Mouse (Mus musculus) testis, postnatal 14 days (tissue): Measurements from ENCODE around the gene Hmgcl.
A peak's percentile ranks its signal among the peaks of the same experiment; 100 is the strongest.
"Not testable (repeated sequence)": the region's sequence is repeated elsewhere in the genome, so short reads cannot be mapped to it uniquely, and the experiment has no call there.

Source experiments
- DNase-seq: peaks from one replicate; pipeline ENCODE4 v3.0.0; 2021; ENCODE audit warnings: low spot score

The Hmgcl gene

DNA sequence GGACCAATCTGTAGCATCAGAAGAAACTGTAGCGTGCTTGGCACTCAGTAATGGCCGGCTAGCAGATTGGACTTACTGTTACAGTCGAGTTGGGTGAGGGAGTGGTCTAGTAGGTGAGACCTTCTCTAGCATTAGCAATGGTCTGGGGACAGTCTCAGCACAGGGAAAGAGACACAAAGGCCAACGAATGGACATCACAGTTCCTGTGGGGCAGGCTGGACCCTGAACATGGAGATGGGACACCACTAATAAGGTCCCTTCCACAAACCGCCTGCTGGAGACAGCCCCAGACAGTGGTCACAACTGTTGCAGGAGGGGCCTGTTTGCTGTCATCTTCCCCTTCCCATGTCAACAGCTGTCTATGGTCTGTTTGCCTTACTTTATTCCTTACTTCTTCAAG lies 15.5 kb downstream of the Hmgcl start:
- DNase-seq: no peak

DNA sequence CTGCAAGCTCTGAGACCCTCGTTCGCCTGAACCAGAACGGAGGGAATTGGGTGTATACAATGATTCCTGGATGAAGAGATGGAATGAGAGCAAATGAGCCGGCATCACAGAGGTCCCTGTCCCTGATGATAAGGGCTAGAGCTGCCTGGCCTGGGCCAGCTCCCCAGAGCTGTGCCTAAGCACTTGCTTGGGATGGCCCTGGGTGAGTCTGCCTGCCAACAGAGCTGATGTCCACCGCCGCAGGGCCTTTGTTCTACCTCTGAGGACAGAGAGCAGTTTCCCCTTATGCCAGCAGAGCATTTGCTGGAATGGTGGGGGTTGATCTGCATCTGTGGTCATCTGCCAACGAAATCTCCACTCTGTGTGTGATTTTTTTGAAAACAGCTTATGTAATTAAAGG lies 15.9 kb downstream of the Hmgcl start:
- no peak for DNase-seq

GRCm38 (mm10) chr4:135962946-135963345 lies 16.7 kb downstream of the Hmgcl start:
- DNase-seq: no peak

DNA sequence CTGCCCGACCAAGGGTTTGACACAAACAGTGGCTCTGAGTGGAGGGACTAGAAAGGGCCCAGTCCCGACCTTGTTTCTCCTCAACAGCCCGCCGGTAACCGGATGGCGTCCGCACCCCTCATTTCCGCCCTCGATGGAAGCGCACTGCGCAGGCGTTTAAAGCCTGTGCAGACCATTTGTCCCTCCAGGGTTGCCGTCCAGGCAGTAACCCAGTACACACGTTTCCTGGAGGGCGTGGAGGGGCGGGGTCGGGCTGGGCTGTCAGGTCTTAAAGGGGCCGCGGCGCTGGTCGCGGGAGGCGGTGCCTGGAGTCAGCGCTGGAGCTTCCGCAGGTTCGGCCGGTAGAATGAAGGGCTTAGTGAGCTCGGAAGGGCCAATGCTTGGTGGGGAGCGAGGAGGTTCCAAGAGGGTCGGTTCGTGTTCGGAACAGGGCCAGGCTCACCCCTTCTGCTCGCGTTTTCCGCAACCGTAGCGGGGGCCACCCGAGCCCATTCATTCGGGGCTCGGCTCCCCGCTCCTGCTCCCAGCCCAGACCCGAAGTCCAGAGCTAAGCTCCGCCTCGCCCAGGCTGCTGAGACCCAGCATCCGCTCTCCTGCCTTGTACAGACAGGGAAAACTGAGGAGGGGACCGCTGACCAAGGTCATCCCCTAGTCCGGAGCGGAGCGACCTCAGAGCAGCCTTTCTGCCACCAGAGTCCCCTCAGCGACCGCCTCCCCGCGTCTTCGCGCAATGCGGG lies 17.4 kb downstream of the Hmgcl start, which contains the start of gene Gale:
TSS of gene Gale (plus strand) at position 271 of the 737 bp plus-strand sequence.
- peak; percentile 95 for DNase-seq

GRCm38 (mm10) chr4:135964426-135964825 lies 18.2 kb downstream of the Hmgcl start:
- peak; percentile 55 for DNase-seq

GRCm38 (mm10) chr4:135965113-135965512 lies 18.9 kb downstream of the Hmgcl start:
- no peak for DNase-seq

GRCm38 (mm10) chr4:135966283-135966682 lies 20.0 kb downstream of the Hmgcl start:
- no peak for DNase-seq

DNA sequence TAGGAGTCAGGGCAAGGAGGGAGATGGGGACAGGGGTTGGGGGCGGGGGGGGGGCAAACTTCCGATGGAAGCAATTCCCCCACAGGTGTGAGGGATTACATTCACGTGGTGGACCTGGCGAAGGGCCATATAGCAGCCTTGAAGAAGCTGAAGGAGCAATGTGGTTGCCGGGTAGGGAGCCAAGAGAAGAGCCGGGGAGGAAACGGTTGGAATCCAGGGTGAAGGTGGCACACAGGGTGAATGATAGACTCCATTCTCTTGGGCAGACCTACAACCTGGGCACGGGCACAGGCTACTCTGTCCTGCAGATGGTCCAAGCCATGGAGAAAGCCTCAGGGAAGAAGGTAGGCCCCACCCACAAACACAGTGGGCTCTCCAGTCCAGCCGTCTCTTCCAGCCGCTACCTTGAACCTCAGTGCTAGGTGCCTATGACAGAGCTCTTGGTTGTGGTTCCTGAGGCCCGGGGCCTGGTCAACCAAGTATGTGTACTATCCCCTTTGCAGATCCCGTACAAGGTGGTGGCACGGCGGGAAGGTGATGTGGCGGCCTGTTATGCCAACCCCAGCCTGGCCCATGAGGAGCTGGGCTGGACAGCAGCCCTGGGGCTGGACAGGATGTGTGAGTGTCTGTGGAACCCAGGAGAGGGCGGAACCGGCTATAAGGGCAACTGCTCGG lies 21.0 kb downstream of the Hmgcl start:
- DNase-seq: no peak

- no peak for DNase-seq
Observed at GRCm38 (mm10) chr4:135968271-135968869, 22.1 kb downstream of the Hmgcl start.

GRCm38 (mm10) chr4:135969070-135969750 lies 23.0 kb downstream of the Hmgcl start:
- DNase-seq: no peak

GRCm38 (mm10) chr4:135970585-135970984 lies 24.3 kb downstream of the Hmgcl start:
- no peak for DNase-seq

DNA sequence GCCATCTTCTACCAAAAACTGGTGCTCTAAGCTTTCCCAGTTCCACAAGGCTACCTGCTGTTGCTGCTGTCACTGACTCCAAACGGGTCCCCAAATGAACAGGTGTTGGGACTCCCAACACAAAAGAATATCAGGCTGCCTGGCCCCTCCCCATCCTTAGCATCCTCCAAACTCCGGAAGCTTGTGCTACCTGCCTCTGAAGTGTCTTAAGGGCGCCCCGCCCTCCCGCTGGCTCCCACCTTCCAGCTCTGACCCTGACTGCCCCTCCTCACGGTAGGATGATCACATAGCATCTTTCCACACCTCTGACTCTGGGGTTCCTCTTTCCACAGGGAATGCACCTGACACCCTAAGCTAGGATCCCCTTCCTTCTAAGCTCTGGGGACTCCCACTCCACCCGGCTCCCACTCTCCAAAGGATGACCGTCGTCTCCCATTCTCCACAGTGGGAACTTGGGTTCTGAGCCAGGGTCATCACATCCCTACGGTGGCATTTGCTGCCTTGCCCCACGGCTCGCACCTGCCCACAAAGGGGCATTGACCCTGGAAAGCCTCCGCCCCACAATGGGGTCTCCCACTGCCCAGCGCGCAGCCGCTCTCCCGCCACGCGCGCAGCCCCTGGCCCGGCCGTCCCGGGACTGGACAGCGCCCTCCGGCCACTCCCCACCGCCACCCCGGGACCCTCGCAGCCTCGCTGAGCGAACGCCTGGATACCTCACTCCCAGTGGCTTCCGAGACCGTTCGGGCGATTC lies 25.7 kb downstream of the Hmgcl start:
- no peak for DNase-seq

DNA sequence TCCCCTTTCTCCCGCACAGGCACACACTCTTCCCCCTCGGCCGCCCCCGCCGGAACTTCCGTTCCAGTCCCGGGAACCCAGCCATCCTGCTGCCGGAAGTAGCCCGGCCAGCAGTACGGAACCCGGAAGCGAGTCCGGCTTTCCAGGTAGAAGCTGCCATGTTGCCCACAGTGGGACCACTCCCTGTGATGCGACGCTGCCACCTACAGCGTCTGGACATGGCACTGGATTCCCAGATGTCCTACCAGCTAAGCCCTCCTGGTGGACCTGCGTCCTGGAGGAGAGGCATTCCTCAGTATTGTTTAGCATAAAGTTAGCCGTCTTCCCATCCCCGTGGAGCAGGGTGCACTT lies 26.3 kb downstream of the Hmgcl start, which contains the start of gene Lypla2:
TSS of gene Lypla2 (minus strand) at position 71 of the 351 bp plus-strand sequence.
- peak; percentile 81 for DNase-seq

GRCm38 (mm10) chr4:135972911-135973811 lies 26.9 kb downstream of the Hmgcl start:
- no peak for DNase-seq

DNA sequence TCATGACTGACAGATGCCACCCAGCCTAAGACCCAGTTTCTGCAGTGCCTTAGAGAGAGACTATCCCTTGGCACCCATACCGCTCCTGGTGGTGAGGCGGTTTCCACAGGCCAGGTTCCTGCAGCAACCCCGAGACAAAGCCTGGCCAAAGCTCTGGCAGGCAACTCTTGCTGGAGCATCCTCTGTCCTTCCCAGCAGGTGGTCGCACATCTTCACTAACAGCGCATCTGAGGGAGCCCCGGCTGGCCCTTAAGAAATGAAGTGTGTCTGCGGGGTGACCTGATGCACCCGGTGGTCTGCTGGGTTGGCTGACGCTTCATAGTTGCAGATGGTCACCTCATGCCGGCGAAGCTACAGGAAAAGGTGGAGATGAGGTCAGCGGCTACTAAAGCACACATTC lies 29.9 kb downstream of the Hmgcl start:
- no peak for DNase-seq

DNA sequence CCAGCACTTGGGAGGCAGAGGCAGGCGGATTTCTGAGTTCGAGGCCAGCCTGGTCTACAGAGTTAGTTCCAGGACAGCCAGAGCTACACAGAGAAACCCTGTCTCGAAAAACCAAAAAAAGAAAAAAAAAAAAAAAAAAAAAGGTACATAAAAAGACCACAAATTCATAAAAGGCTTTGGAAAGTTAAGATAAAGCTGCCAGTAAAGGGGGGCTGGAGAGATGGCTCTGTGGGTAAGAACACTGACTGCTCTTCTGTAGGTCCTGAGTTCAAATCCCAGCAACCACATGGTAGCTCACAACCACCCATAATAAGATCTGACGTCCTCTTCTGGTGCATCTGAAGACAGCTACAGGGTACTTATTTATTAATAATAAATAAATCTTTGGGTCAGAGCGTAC lies 34.0 kb downstream of the Hmgcl start:
- not testable (repeated sequence) for DNase-seq

GRCm38 (mm10) chr4:135981524-135982063 lies 35.3 kb downstream of the Hmgcl start:
- DNase-seq: no peak

DNA sequence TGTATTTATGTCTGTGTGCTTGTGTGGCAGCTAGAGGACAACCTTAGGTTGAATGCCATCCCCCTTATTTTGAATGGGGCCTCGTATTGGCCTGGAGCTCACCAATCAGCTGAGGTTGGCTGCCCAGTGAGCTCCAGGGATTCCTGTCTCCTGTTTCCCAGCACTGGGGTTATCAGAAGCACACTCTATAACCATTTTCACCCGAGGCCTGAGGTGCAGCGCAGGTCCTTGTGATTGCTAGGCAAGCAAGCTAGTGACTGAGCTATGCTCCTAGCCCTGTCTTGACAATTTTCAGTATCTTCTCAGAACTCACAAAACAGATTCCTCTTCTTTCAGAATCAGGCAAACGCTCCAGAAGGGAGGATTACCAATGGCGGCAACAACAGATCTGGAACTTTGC lies 38.3 kb downstream of the Hmgcl start:
- DNase-seq: no peak

- no peak for DNase-seq
Observed at GRCm38 (mm10) chr4:135985193-135985592, 38.9 kb downstream of the Hmgcl start.

GRCm38 (mm10) chr4:135985769-135986168 lies 39.5 kb downstream of the Hmgcl start:
- no peak for DNase-seq
